Mouse (Mus musculus) gastrocnemius, postnatal 25 days (tissue): ENCODE data around the gene Daam2. TPM values are rescaled to one million over a fixed set of nuclear protein-coding genes. Genes with fewer than 3 reads are reported as not detected.

Experiments used
- DNase-seq: peaks from one replicate; pipeline ENCODE4 v3.0.0; 2022
- total RNA-seq, 2 experiments: library from RNA; stranded (reverse); gene quantifications; 1 replicate in 1 of 2; 2 replicates in 1 of 2; pipeline ENCODE4 v1.2.3; 2021

Daam2 gene
- total RNA-seq, 2 experiments from 2014 or later, result 4.9 to 5.0 TPM

- no peak for DNase-seq
Measured at GRCm38 (mm10) chr17:49531661-49532060, 32.5 kb downstream of the Daam2 start.

GRCm38 (mm10) chr17:49530215-49530614 lies 33.9 kb downstream of the Daam2 start:
- no peak for DNase-seq

GRCm38 (mm10) chr17:49528503-49529205 lies 35.5 kb downstream of the Daam2 start:
- no peak for DNase-seq

DNA sequence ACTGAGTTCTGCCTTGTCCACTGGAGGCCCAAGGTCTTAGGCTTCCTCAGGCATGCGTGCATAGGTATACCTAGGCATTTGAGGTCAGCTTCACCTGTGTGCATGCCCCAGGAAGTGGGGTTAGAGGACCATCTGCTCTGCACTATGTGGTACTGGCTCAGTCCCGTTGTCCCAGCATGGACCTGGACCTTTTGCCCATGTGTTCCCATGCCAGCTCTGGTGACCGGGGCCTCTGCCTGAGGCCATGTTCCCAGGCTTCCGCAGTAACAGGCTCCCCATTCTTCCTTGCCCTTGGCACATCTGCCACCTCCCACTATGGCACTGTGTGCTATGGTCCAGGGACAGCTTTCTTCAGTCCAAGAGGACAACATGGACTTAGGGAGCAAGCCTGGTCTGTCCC lies 36.1 kb downstream of the Daam2 start:
- no peak for DNase-seq

DNA sequence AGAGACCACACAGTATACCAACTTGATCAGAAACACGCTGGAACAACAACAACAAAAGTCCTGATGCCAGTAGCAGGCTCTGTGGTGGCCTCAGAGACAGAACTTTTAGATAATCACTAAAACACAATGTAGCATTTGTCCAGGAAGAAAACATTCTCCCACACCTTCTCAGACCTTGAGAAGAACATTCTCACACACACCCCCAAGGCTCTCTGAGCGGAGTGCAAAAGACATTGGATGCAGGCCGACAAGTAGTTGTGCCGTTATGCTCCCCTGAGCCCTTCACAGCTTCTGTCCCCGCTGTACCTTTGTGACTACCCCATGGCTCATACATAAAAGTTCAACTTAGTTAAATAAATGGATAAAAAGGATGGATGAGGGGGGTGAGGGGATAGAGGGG lies 37.6 kb downstream of the Daam2 start:
- DNase-seq, result no peak

DNA sequence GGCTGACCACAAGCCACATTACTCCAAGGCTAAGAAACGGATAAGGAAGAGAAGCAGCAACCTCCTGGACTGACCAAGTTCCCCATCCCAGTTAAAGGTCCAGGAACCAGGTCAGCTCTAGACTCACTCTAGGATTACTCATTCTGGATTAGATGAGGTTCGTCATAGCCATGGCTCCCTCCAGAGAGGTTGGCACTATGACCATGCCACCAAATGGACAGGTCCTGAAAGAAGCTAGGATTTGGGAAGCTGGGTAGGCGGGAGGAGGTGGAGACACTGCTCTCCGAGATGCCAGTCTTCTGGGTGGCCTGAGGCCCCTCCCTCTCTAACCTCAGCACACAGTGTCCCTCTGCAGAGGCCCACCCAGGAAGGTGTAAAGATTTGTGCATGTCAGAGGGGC lies 38.2 kb downstream of the Daam2 start:
- no peak for DNase-seq

GRCm38 (mm10) chr17:49524584-49524983 lies 39.6 kb downstream of the Daam2 start:
- no peak for DNase-seq

GRCm38 (mm10) chr17:49522435-49522834 lies 41.7 kb downstream of the Daam2 start:
- DNase-seq, result no peak

DNA sequence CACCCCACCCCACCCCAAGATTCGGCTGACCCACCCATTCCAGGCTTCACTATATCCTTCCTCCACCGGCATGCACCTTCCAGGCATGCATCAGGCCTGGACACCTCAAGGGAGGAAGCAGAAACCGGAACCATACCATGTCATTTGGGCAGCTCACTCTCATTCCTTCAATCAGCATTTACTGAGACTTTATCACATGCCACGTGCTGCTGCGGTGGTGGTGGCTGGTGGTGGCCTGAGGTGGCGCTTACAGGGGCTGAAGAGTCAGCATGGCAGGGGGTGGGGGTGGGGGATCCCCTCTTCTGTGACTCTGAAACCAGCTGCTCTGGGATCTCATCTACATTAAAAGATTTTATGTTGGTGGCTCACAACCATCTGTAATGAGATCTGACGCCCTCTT lies 42.1 kb downstream of the Daam2 start:
- no peak for DNase-seq

DNA sequence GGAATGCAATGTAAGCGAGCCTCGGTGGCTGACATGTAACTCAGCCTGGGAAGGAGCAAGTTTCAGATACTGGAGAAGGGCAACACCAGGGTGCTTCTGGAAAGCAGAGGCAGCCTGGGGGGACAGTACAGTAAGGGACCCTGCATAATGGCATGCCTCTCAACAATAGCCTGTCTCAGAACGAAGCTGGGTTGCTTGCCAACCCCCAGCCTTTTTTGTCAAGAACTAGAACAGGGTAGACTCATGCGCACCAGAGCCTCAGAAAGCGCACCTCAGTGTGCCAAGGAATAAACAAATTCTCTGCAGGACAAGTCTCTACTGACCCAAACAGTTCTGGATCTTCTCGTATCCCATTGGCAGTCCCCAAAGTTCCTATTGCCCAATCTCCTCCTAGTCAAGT lies 43.5 kb downstream of the Daam2 start:
- no peak for DNase-seq

DNA sequence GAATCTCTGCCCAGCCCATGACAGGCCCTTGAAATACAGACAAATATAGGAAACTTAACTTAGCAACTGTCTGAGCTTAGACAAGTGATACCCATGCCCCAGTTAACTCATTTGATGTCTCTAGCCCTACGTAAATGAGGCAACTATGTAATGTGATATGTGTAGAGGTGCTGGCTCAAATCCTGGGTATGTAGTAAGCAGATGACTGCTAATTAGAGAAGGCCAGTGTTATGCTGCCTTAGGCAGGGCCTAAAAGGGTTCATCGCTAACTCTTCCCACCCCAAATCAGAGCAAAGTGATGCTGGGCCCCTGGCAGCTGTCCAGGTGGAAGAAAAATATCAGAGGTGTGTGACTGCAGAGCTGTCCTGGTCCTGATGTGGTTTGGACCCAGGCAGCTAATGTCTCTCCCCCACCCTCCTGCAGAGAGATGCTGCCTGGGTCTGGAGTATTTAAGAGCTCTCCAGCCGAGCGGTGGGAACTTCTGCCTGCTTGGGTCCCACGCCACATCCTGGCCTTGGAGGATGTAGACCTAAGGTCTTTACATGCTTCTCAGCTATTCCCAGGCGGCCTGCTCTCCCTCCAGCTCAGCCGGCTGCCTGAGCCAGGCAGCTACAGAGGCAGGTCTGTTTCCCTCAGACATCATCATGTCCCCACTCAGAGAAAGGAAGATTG lies 44.4 kb downstream of the Daam2 start:
- DNase-seq, result peak; percentile 27

DNA sequence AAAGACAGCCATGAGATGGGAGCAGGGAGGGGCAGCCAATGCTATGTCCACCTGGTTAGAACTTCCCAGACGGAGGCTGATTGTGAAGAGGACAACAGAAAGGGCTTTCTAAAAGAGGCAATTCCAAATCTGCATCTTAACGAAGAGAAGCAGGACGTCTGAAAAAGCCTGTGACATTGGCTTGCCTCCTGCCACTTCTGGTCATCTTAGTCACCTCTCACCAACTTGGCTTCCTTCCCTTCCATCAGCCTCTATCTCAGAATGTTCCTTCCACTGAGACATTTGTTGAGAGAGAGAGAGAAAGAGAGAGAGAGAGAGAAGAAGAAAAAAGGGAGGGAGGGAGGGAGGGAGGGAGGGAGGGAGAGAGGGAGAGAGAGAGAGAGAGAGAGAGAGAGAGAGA lies 47.1 kb downstream of the Daam2 start:
- DNase-seq, result no peak

GRCm38 (mm10) chr17:49515678-49516077 lies 48.5 kb downstream of the Daam2 start:
- no peak for DNase-seq

- DNase-seq, result no peak
Measured at GRCm38 (mm10) chr17:49515141-49515540, 49.0 kb downstream of the Daam2 start.

DNA sequence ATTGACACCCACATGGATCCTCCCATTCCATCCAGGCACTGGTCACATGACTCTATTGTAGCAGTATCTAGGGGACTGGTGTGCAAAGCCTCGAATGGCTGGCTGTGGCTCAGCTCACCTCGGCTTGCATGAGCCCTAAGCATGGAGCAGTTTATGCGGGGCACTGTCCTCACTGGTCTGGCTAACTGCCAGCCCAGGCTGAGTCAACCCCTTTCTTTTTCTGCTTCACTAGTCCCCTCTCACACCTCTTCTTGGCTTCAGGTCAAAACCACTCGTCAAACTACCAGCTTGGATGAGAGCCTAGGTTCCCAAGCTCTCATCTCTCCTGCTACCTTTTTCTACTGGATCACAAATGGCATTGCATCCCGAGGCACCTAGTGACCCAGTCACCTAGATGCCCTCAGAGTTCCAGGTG lies 51.5 kb downstream of the Daam2 start:
- no peak for DNase-seq

DNA sequence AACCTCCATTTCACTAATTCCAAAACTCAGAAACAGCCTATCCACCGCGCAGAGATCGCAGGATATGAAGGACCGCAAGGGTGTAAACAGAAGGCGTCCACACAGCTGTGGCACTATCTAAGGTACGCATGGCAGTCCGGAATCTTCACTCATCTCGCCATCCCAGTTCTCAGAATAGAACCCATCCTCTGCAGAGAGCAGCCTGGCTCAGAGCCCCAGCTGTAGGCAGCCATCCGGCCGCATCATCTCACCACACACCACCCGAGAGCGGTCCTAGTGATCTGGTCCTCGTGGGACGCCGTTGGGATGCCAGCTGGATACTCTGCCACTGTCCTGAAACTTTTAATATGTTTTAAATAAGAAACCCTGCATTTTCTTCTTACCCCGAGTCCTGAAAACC lies 54.7 kb downstream of the Daam2 start:
- DNase-seq, result no peak

GRCm38 (mm10) chr17:49503246-49503900 lies 60.8 kb downstream of the Daam2 start:
- no peak for DNase-seq

GRCm38 (mm10) chr17:49500234-49500633 lies 63.9 kb downstream of the Daam2 start:
- DNase-seq, result no peak

DNA sequence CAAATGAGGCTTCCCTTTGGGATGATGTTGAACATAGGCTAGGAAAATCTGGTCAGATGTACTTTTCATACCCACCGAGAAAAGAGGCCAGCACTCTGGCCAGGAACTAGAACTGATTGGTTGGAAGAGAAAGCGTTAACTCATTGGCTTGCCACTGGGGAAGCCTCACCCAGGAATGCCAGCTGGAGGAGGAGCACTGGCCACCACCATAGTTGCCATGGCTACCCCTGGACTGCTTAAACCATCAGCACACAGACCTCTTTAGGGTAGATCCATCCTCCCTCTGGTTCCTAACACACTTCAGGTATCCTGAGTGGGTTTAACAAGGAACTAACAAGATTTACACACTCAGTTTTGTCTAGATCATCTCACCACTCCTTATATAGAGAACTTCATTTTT lies 64.5 kb downstream of the Daam2 start:
- no peak for DNase-seq

GRCm38 (mm10) chr17:49498169-49498568 lies 66.0 kb downstream of the Daam2 start:
- DNase-seq, result no peak

DNA sequence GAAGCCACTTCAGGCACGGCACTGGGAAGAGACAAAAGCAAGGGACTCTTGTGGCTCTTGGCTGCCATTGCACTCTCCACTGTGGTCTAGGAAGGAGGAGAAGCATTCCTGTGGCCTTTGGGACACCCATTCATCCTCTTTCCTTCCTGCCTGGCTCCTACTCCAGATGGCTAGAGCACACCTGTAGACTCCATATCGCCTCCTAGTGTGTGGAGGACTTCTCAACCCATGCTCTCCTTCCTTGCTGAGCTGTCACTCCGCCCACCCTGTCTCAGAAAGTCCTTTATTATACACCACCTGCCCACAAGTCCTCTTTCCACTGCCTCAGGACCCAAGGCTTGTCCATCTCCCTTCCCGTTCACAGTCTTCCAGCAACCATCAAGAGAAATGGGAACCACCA lies 70.9 kb downstream of the Daam2 start:
- DNase-seq, result no peak

- peak; percentile 63 for DNase-seq
Measured at GRCm38 (mm10) chr17:49489098-49489497, 75.0 kb downstream of the Daam2 start.

DNA sequence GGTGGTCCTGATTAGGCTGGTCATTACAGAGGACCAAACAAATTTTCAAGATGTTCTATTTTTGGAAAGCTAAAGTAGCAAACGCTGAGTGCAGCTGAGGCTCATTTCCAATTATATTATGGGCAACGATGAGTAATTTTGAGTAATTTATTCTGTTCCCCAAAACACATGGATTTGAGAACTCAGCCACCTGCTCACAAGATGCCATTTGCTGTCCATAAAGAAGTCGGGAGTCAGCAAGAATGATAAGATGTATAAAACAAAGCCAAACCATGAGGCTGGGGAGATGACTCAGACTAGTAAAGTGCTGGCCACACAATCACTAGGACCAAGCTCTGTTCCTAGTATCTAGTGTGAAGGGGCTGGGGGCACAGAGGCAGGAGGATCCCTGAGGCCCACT lies 79.7 kb downstream of the Daam2 start:
- DNase-seq, result no peak

DNA sequence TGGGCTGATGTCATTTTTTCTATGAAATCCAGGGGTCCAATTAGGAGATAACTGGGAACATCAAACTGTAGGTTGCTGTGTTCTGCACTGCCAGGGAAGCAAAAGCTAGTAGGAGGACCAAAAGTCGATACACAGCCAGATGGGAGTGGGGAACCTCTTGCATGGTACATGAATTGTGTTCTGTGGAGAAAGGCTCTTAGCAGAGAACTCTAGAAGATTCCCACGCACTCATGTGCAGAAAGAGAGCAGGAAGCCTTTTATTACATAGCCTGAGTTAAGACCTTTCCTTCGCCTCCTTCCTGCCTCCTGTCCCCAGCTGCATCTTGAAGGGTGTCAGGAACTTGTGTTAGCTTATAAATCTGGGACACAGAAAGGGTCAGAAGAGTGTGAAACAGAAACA lies 82.3 kb downstream of the Daam2 start:
- DNase-seq, result no peak
